Mouse (Mus musculus) ovary, postnatal 36 days (tissue): ENCODE measurements around the gene Iqgap1.
A peak's percentile ranks its signal among the peaks of the same experiment; 100 is the strongest.

Experiments
- DNase-seq: peaks from one replicate; pipeline ENCODE4 v3.0.0; 2022; ENCODE audit warnings: low spot score, mixed read lengths

Iqgap1 gene

GRCm38 (mm10) chr7:80825843-80826403 lies at the start of gene Iqgap1:
Gene Iqgap1, minus strand, starts transcription at chr7:80825974.
- DNase-seq: no peak

- no peak for DNase-seq
Observed at GRCm38 (mm10) chr7:80873631-80874030, 47.9 kb upstream of the Iqgap1 start.

GRCm38 (mm10) chr7:80873038-80873437 lies 47.3 kb upstream of the Iqgap1 start:
- DNase-seq: no peak

- DNase-seq: no peak
Observed at GRCm38 (mm10) chr7:80868686-80869085, 42.9 kb upstream of the Iqgap1 start.

- DNase-seq: no peak
Observed at GRCm38 (mm10) chr7:80866514-80867147, 40.9 kb upstream of the Iqgap1 start.

GRCm38 (mm10) chr7:80865521-80865920 lies 39.7 kb upstream of the Iqgap1 start:
- no peak for DNase-seq

DNA sequence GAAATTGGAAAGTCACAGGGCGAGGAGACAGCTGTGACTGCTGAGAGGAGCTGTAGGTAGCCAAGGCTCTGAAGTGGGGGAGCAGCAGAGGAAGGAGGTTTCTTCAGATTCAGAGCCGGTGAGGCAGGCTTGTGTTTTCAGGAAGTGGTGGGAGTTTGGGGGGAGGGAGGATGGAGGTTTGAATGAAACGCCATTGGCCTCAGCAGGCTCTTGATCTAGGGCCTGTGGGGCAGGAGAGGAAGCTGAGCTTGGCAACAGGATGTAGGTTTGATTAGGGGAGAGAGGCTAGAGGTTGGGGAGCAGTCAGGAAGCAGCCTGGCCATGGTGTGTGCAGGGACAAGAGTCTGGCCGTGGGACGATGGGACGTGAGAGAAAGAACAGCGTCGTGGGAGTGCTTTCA lies 39.1 kb upstream of the Iqgap1 start:
- DNase-seq: no peak

DNA sequence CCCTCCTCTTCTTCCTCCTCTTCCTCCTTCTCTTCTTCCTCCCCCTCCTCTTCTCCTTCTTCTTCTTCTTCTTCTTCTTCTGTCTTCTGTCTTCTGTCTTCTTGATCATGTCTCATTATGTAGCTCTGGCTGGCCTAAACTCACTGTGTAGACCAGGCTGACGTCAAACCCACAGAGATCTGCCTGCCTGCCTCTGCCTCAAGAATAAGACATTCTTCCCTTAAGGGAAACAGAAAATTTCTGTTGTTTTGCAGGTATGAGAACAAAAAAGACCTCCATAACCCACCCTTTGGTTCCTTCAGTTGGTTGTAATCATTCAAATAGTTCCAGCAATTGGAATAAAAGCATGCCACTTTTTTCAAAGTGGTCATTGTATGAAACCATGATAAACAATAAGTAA lies 38.4 kb upstream of the Iqgap1 start:
- DNase-seq: no peak

DNA sequence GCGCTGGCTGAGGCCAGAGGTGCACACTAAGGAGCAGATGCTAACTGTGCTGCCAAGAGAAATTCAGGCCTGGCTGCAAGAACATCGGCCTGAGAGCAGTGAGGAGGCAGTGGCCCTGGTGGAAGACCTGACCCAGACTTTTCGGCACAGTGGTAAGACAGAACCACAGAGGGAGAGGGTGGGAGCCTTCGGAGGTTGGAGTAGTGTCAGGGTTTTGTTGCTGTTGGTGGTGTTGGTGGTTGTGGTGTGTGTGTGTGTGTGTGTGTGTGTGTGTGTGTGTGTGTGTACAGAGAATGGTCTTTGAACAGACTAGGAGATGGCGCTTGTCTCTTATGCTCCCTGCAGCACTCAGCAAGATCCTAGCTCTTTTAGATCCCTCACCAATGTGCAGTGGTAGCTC lies 37.7 kb upstream of the Iqgap1 start:
- no peak for DNase-seq

- no peak for DNase-seq
Observed at GRCm38 (mm10) chr7:80862475-80862874, 36.7 kb upstream of the Iqgap1 start.

GRCm38 (mm10) chr7:80860729-80861274 lies 35.0 kb upstream of the Iqgap1 start, which contains the start of gene Zscan2:
Gene Zscan2, plus strand, starts transcription at chr7:80860920.
- peak; percentile 87 for DNase-seq

DNA sequence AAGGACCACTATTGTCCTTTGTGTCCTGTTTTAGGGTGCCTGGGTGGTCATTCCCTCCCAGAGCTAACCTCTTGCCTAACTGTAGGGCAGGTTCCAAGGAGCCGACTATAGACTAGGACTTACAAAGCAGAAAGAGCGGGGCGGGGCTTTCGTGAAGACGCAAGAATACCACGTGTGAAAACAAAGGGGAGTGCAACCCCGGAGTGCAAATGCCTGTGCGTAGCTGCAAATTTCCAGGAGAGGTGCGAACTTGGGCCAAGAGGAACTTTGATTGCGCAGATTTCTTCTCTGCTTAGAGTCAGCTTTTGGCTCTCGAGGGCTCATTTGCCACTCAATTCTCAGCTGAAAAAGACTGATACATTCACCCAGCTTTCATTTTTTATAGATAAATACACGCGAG lies 34.5 kb upstream of the Iqgap1 start:
- DNase-seq: peak; percentile 63

GRCm38 (mm10) chr7:80857181-80857580 lies 31.4 kb upstream of the Iqgap1 start:
- DNase-seq: peak; percentile 75

DNA sequence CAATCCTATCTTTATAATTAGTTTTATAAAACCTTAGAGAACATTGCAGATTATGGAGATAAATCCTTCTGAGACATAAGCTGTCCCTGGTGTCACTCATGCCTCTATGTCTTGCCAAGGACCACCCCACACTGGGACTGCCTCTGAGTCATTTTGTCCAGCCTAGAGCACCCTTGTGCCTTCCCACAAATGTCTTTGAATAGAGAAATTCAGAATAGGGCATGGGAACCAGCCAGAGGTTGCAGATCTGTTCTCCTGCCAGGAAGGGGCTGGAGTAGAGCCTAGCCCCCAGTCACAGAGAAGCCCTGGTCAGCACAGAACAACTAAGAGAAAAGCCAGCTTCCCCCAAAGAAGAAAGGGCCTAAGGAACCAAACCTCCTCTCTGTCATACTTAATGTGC lies 29.5 kb upstream of the Iqgap1 start:
- no peak for DNase-seq

DNA sequence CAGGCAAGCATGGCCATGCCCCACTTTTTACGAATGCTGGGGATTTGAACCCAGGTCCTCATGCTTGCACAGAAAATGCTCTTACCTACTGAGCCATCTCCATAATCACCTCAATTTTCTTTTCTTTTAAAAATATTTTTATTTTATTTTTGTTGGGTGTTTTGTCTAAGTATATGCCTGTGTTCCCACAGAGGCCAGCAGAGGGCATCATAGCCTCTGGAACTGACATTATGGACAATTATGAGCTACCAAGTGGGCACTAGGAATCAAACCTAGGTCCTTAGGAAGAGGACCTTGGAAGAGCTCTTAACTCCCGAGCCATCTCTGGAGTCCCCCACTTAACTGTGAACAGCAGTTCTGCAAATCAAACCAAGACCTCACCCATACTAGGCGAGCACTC lies 27.4 kb upstream of the Iqgap1 start:
- DNase-seq: no peak

- no peak for DNase-seq
Observed at GRCm38 (mm10) chr7:80850520-80850919, 24.7 kb upstream of the Iqgap1 start.

DNA sequence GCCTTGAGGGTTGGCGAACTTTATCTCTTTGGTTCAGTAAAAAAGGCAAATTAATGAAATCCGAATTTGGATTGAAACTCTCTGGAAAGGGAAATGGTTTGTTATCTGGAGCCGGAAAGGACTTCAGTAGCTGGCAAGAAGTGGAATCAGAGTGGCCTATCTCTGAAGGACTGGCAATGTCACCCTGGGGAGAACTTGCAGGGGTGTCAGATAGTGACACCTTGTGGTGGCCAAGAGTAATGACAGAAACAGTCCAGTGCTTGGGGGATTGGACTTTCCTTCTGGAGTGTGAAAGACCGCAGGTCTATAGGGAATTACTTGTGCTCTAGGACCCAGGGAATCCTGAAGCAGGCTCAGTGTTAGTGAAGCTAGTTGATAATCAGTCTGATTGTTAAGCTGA lies 23.9 kb upstream of the Iqgap1 start:
- DNase-seq: no peak

DNA sequence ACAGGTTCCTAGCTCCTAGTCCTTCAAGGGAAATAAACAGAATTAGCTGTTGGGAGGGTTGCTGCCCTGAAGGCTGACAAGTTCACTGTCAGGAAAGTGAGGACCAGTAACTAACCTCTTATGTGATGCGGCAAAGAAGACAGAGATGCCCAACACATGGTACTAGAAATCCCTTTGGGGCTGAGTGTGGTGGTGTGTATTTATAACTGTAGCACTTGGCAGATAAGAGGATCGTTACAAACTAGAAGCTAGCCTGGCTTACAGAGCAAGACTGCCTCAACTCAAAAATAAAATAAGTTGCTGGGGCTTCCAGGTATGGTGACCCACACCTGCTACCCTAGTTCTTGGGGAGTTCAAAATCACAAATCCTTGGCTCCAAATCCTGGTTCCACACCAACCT lies 23.5 kb upstream of the Iqgap1 start:
- DNase-seq: no peak

GRCm38 (mm10) chr7:80846709-80847108 lies 20.9 kb upstream of the Iqgap1 start:
- DNase-seq: no peak

DNA sequence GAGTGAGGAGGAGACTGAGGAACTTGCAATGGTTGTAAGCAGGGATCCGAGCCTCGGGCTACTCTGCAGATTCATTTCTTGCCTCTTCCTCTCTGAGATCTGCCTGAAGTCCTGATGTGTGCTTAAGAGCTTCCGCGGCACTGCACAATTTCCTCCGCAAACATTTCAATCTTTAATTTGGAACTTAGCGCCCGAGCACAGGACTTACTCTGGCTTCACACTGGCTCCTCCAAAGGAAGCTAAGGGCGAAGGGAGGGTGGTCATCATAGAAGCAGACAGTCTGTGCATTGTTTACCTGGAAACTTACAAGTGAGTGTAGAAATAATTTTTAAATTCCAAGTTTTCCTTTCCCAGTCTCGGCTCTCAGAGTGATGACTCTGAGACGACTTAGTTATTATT lies 20.5 kb upstream of the Iqgap1 start:
- no peak for DNase-seq

DNA sequence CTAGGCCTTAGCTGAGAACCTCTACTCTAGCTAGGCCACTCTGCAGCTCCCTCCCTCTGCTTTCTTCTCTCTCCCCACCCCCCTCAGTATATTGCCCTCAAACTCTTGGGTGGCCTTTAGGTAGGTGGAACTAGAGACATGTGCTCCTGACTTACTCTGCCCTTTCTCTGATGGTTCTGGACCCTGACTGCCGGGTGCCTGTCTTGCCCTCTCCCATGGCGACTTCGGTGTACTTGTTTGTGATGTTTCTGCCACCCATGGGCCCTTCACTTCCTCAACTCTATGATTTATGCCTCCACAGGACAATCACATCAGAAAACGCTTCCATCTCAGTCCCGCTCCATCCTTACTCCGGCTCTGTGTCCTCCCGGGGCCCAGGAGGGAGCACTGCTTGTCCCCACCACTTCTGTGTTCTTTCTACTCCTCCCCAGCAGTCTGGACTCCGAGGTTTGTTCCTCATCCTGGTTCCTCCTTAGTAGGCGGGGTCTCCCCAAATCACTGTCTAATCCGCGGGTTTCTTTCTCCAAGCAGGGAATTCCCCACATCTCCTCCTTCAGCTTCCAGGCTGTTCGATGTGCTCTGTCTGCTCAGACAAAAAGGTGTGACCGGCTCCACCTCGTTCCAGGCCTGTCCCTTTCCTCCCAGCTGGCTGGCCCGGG lies 20.0 kb upstream of the Iqgap1 start:
- no peak for DNase-seq

DNA sequence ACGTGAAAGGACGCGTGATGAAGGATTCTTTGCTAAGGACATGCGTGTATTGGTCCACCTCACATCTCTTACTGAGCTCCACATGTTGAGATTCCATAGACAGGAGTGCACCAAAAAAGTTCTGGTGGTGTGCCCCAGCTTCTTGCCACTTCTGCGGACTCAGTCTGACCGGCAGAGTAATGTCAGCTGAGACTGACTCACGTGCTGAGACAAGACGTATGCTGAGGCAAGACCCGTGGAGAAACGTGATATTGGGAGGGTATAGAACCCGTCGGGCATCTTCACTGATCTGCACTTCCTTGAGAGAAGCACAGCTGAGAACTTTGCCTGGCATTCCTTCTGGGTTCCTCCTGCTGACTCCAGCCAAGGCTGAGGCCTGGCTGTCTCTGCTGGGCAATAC lies 18.9 kb upstream of the Iqgap1 start:
- no peak for DNase-seq

- no peak for DNase-seq
Observed at GRCm38 (mm10) chr7:80843910-80844640, 18.3 kb upstream of the Iqgap1 start.
